Mouse (Mus musculus): ENCODE data around the gene Surf1.

- TF ChIP-seq POLR2A (IDR thresholded peaks at IDR 0.05; ENCODE audit: borderline replicate concordance, extremely low read depth, insufficient read depth, insufficient read length, poor library complexity, severe bottlenecking) (no peak), CTCF (IDR thresholded peaks at IDR 0.05; ENCODE audit: borderline replicate concordance, extremely low read depth, insufficient read depth, insufficient read length) (no peak)
These were observed 16.4 kb upstream of the Surf1 start for GRCm38 (mm10) chr2:26932473-26933303.

Measured in brain, embryonic 14.5 days (tissue).